Mouse (Mus musculus) embryonic facial prominence, embryonic 13.5 days (tissue): ENCODE results near the gene Rpa1. TPM values are rescaled to one million over a fixed set of nuclear protein-coding genes. Genes with fewer than 3 reads are reported as not detected.
A peak's percentile ranks its signal among the peaks of the same experiment; 100 is the strongest.

Experiments used
- ATAC-seq: fragments of 200-750 bp; cut with Nextera tagmentation; 2 replicates; pipeline ENCODE4 v1.8.0; 2017; ENCODE audit warnings: low read depth; ENCODE audit not compliant: insufficient number of reproducible peaks, insufficient read depth, low FRiP score, low TSS enrichment
- H3K27ac ChIP-seq: fragments of 300-500 bp; sonication (generic); 2 replicates; pipeline ENCODE4 v1.5.1; 2015; ENCODE audit warnings: moderate library complexity, mild to moderate bottlenecking, inconsistent platforms
- H3K27me3 ChIP-seq: fragments of 300-500 bp; sonication (generic); 2 replicates; pipeline ENCODE4 v1.6.1; 2015; ENCODE audit warnings: mild to moderate bottlenecking, inconsistent platforms
- H3K36me3 ChIP-seq: fragments of 300-500 bp; sonication (generic); 2 replicates; pipeline ENCODE4 v1.6.1; 2015; ENCODE audit warnings: mild to moderate bottlenecking, inconsistent platforms
- H3K4me1 ChIP-seq: fragments of 300-500 bp; sonication (generic); 2 replicates; pipeline ENCODE4 v1.6.1; 2015; ENCODE audit warnings: inconsistent platforms
- H3K4me2 ChIP-seq: fragments of 300-500 bp; sonication (generic); 2 replicates; pipeline ENCODE4 v1.6.1; 2015; ENCODE audit warnings: moderate library complexity, mild to moderate bottlenecking, inconsistent platforms
- H3K4me3 ChIP-seq: fragments of 300-500 bp; sonication (generic); 2 replicates; pipeline ENCODE4 v1.5.1; 2015; ENCODE audit warnings: mild to moderate bottlenecking, inconsistent platforms
- H3K9ac ChIP-seq: fragments of 300-500 bp; sonication (generic); 2 replicates; pipeline ENCODE4 v1.6.1; 2015; ENCODE audit warnings: mild to moderate bottlenecking, inconsistent platforms
- H3K9me3 ChIP-seq: fragments of 300-500 bp; sonication (generic); 2 replicates; pipeline ENCODE4 v1.6.1; 2016; ENCODE audit warnings: inconsistent platforms
- WGBS: fragments of 180-500 bp; shearing (Covaris S2); methylation state at CpG from one replicate; pipeline ENCODE4 v1.1.7; 2015; ENCODE audit warnings: mixed read lengths; 5-methylcytosine and 5-hydroxymethylcytosine counted together
- polyA plus RNA-seq: library from polyadenylated mRNA; unstranded; fragments of >200 nt; fragmentation: Nextera tagmentation; extraction: Ambion mirVana; gene quantifications from 2 replicates; pipeline ENCODE4 v1.2.1, GENCODE M21; 2015

The Rpa1 gene
- polyA plus RNA-seq, 1 experiment from 2014 or later, result 120 TPM

GRCm38 (mm10) chr11:75261016-75261415 is 87.1 kb downstream of the Rpa1 start:
- Histone ChIP-seq H3K4me2 (no peak overlapping the region), H3K9ac (no peak overlapping the region), H3K9me3 (no peaks in the 10 kb centered on the region), H3K36me3 (no peaks in the 10 kb centered on the region), H3K27ac (no peak overlapping the region), H3K4me1 (peaks cover 34% of the 10 kb centered on the region), H3K4me3 (no peak overlapping the region), H3K27me3 (0 out of 2 replicates have a peak, but pooled peaks cover 8% of the 10 kb centered on the region)
- WGBS, result 88% methylated on average over 2 of the region's 2 CpGs
- ATAC-seq, result no peak

- Histone ChIP-seq H3K4me2 (no peak overlapping the region), H3K27ac (no peak overlapping the region), H3K9ac (0 out of 2 replicates have a peak overlapping the region, but pooled peaks have one; percentile 7), H3K36me3 (no peaks in the 10 kb centered on the region), H3K27me3 (no peaks in the 10 kb centered on the region), H3K9me3 (no peaks in the 10 kb centered on the region), H3K4me3 (no peak overlapping the region), H3K4me1 (peaks cover 25% of the 10 kb centered on the region)
- ATAC-seq, result no peak
- 65% methylated on average over 10 of the region's 10 CpGs for WGBS
Measured at GRCm38 (mm10) chr11:75259996-75260561, 88.0 kb downstream of the Rpa1 start.

GRCm38 (mm10) chr11:75259416-75259815 is 88.7 kb downstream of the Rpa1 start:
- H3K4me2 ChIP-seq, result no peak overlapping the region
- WGBS, result 75% methylated on average over 6 of the region's 6 CpGs
- peaks cover 31% of the 10 kb centered on the region for H3K4me1 ChIP-seq
- H3K4me3 ChIP-seq, result no peak overlapping the region
- no peaks in the 10 kb centered on the region for H3K9me3 ChIP-seq
- no peak for ATAC-seq
- H3K27me3 ChIP-seq, result no peaks in the 10 kb centered on the region
- H3K36me3 ChIP-seq, result no peaks in the 10 kb centered on the region
- no peak overlapping the region for H3K27ac ChIP-seq
- no peak overlapping the region for H3K9ac ChIP-seq

GRCm38 (mm10) chr11:75257056-75257648 is 91.0 kb downstream of the Rpa1 start:
- no peaks in the 10 kb centered on the region for H3K36me3 ChIP-seq
- peaks cover 13% of the 10 kb centered on the region for H3K4me1 ChIP-seq
- H3K27me3 ChIP-seq, result no peaks in the 10 kb centered on the region
- ATAC-seq, result no peak
- no peaks in the 10 kb centered on the region for H3K9me3 ChIP-seq
- H3K4me2 ChIP-seq, result no peak overlapping the region
- no peak overlapping the region for H3K27ac ChIP-seq
- 75% methylated on average over 4 of the region's 4 CpGs for WGBS
- H3K4me3 ChIP-seq, result no peak overlapping the region
- H3K9ac ChIP-seq, result no peak overlapping the region

GRCm38 (mm10) chr11:75255330-75255729 is 92.8 kb downstream of the Rpa1 start:
- H3K4me1 ChIP-seq, result peaks cover 13% of the 10 kb centered on the region
- 82% methylated on average over 5 of the region's 5 CpGs for WGBS
- H3K9ac ChIP-seq, result no peak overlapping the region
- no peak for ATAC-seq
- H3K4me2 ChIP-seq, result no peak overlapping the region
- no peak overlapping the region for H3K27ac ChIP-seq
- H3K9me3 ChIP-seq, result no peaks in the 10 kb centered on the region
- H3K4me3 ChIP-seq, result no peak overlapping the region
- no peaks in the 10 kb centered on the region for H3K36me3 ChIP-seq
- no peaks in the 10 kb centered on the region for H3K27me3 ChIP-seq

- H3K4me3 ChIP-seq, result no peak overlapping the region
- H3K27ac ChIP-seq, result peak overlapping the region; percentile 48; the same call in 1 of the 2 replicates
- no peaks in the 10 kb centered on the region for H3K36me3 ChIP-seq
- peaks cover 21% of the 10 kb centered on the region for H3K4me1 ChIP-seq
- peak overlapping the region; percentile 27; the same call in 1 of the 2 replicates for H3K9ac ChIP-seq
- WGBS, result 53% methylated on average over 13 of the region's 13 CpGs
- no peaks in the 10 kb centered on the region for H3K27me3 ChIP-seq
- peak overlapping the region; percentile 31 for H3K4me2 ChIP-seq
- no peak for ATAC-seq
- H3K9me3 ChIP-seq, result no peaks in the 10 kb centered on the region
Measured at GRCm38 (mm10) chr11:75254252-75254912, 93.7 kb downstream of the Rpa1 start.

- 42% methylated on average over 7 of the region's 7 CpGs for WGBS
- Histone ChIP-seq H3K27ac (no peak overlapping the region), H3K9me3 (no peaks in the 10 kb centered on the region), H3K36me3 (no peaks in the 10 kb centered on the region), H3K4me1 (peaks cover 29% of the 10 kb centered on the region), H3K4me2 (no peak overlapping the region), H3K4me3 (no peak overlapping the region), H3K27me3 (no peaks in the 10 kb centered on the region), H3K9ac (no peak overlapping the region)
- no peak for ATAC-seq
Measured at GRCm38 (mm10) chr11:75251557-75252070, 96.5 kb downstream of the Rpa1 start.

GRCm38 (mm10) chr11:75251006-75251512 is 97.1 kb downstream of the Rpa1 start:
- no peaks in the 10 kb centered on the region for H3K9me3 ChIP-seq
- no peaks in the 10 kb centered on the region for H3K27me3 ChIP-seq
- no peak for ATAC-seq
- no peak overlapping the region for H3K4me3 ChIP-seq
- 69% methylated on average over 4 of the region's 4 CpGs for WGBS
- H3K36me3 ChIP-seq, result no peaks in the 10 kb centered on the region
- peaks cover 30% of the 10 kb centered on the region for H3K4me1 ChIP-seq
- H3K27ac ChIP-seq, result no peak overlapping the region
- H3K4me2 ChIP-seq, result no peak overlapping the region
- H3K9ac ChIP-seq, result no peak overlapping the region

GRCm38 (mm10) chr11:75249588-75249987 is 98.5 kb downstream of the Rpa1 start:
- 78% methylated on average over 9 of the region's 9 CpGs for WGBS
- no peak overlapping the region for H3K27ac ChIP-seq
- H3K27me3 ChIP-seq, result no peaks in the 10 kb centered on the region
- no peak overlapping the region for H3K9ac ChIP-seq
- no peaks in the 10 kb centered on the region for H3K36me3 ChIP-seq
- H3K4me2 ChIP-seq, result no peak overlapping the region
- H3K4me1 ChIP-seq, result peaks cover 34% of the 10 kb centered on the region
- no peaks in the 10 kb centered on the region for H3K9me3 ChIP-seq
- no peak for ATAC-seq
- no peak overlapping the region for H3K4me3 ChIP-seq
